Mouse (Mus musculus) heart, postnatal 0 days (tissue): ENCODE data around the gene Psmb7.

Experiments used
- CTCF ChIP-seq: IDR thresholded peaks from 2 replicates; pipeline ENCODE4 v1.5.1; 2016; ENCODE audit warnings: antibody characterized with exemption, control low read depth, low read depth
- EP300 ChIP-seq: IDR thresholded peaks from 2 replicates; pipeline ENCODE4 v1.6.1; 2016; ENCODE audit warnings: antibody characterized with exemption, low read depth

DNA sequence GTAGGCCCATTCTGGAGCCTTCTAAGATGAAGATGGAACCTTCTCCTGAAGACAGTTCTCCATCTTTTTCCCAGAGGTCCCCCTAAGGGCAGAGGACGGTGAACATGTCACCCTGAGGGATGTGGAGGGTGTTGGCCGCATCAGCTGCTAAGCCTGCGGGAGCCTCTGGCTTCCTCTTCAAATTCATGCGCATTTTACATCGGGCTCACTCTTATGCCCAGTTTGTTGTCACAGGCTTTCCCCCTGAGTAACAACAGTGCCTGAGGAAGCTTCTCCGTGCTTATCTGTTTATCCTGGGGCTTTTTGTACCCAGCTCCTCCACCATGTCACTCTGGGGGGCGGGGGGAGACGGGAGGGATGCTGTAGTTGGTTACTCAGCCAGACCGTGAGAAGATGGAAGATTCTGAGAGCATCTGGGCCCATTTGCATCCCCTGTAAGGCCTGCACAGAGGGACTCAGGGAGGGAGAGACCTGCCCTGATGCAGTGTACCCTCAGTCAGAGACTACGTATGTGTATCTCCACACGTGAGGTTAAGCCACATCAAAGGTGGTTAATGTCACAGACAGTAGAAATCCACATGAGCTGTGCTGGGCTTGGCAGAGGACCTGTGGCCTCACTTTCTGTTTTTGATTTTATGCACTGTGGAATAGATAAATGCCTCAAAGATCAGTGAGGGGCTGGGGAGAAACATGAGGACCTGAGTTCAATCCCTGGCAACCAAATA lies 95.9 kb downstream of the Psmb7 start:
- TF ChIP-seq EP300, result no peak
- TF ChIP-seq CTCF, result no peak
